Mouse (Mus musculus) embryo, embryonic 11.5 days (tissue): ENCODE measurements around the gene Ttc6.

ENCODE experiments used
- DNase-seq: peaks from one replicate; pipeline ENCODE4 v3.0.0-alpha.2; 2012; ENCODE audit warnings: low read depth, low spot score

The Ttc6 gene

DNA sequence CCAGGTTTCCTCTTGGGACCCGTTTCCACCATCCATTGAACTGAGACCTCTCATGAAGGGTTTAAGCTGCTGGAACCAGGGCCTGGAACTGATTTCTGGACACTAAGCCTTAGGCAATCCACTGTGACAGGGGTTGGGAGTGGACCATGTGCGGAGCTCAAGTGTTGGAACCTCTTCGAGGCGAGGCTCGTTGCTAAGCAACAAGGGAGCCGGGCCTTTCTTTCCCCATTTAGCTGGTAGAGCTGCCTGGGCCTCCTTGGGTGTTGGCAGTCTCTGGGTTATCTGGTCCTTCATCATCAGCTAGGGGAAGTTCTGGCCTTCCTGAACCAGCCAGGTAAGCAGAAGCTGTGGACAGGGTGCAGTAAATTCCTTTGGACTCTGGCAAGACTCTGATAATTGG, at the start of gene Ttc6:
Gene Ttc6, plus strand, starts transcription at position 205 of the 400 bp plus-strand sequence.
- no peak for DNase-seq

DNA sequence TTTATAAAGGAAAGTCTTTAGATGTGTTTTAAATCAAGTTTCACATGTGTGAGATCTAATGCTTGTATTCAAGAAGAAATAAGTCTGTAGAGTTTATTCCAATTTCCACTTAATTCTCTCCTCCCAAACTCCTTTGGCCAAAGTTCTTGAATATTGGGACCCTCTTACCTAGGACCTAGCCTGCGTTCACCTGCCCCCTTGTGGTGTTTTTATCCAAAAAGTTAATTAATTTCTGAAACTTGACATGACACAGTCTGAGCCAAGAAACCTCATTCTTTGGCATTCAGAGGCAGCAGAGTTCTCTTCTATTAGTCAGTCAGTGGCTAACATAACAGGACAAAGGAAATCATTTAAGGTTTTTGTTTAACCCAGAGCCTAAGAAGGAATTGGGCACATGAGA, 49.4 kb upstream of the Ttc6 start:
- no peak for DNase-seq

DNA sequence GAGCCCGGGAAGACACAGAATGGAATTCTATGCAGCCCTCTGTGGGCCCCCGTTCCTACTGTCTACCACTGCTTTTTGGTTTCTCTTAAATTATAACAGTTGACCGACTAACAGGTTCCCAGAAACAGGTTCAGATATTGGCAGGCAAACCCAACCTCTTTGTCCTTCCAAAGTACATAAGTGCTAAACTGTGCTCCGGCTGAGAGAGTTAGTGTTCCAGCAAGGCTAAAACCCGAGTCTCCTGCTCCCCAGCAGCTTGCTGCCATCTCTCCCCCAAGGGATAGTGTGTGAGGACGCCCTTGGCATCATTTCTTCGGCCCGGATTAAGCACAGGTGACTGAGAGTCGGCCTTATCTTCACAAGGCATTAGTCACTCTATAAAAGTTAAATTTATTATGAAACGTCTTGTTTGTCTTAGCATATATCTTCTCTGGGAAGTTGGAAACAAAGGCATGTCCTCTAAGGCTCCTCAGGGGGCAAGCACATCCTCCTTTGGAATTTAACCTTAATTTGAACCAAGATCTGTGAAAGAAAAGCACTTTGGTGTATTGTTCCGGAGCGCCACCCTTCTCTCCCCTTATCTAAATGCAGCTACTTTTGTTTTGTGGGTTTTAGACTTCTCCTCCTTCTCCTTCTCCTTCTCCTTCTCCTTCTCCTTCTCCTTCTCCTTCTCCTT, 48.1 kb upstream of the Ttc6 start:
- DNase-seq: no peak

DNA sequence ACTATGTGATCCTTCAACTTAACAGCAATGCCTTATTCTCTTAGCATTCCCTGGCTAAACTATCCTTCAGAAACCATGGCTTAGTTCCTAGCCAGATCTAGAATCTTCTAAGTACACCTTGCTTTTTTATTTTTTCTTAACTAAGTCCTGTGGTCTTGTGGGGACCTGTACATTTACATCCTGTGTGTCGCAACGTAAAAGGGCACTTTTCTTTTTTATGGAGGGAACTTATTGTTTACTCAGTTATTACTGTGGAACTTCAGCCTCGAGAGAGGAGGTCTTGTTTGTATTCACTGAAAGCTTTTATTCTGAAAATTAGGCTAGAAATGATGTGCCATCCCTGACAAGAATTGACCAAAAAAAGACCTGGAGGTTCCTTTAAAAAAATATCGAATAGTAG, 35.6 kb upstream of the Ttc6 start:
- no peak for DNase-seq

DNA sequence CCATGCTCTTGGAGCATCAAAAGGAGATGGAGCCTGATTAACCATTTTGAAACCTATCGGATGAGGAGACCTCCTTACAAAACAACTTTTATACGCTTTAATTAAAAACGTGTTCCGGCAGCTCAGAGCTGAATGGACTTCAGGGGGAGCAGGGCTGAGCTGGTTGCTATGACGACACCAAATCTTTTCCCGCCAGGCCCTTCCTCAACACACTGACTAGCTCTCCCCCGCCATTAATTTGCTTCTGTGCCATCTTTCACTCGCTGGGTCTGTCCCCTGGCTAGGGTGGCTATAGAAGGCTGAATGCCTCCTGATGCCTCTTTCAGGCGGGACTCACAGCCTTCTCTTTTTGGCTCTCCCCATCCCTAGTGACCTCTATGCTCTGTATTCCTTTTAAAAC, 33.4 kb upstream of the Ttc6 start:
- DNase-seq: no peak

DNA sequence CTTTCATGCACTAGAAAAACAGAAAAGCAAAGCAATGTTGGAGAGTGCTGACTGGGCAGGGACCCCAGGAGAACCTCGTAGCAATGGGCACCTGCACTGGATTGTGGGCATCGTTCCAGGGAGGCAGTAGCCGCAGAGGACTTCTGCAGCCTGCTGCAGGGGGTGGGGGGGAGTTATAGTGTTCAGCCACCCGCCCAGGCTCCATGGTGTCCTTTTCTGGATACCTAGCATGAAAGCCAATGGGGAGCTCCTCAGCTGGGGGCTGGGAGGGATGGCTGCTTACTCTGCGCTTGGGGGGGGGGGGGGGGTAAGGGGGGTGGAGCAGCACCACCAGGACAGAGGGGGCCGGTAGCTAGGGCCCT, 29.4 kb upstream of the Ttc6 start:
- DNase-seq: no peak

DNA sequence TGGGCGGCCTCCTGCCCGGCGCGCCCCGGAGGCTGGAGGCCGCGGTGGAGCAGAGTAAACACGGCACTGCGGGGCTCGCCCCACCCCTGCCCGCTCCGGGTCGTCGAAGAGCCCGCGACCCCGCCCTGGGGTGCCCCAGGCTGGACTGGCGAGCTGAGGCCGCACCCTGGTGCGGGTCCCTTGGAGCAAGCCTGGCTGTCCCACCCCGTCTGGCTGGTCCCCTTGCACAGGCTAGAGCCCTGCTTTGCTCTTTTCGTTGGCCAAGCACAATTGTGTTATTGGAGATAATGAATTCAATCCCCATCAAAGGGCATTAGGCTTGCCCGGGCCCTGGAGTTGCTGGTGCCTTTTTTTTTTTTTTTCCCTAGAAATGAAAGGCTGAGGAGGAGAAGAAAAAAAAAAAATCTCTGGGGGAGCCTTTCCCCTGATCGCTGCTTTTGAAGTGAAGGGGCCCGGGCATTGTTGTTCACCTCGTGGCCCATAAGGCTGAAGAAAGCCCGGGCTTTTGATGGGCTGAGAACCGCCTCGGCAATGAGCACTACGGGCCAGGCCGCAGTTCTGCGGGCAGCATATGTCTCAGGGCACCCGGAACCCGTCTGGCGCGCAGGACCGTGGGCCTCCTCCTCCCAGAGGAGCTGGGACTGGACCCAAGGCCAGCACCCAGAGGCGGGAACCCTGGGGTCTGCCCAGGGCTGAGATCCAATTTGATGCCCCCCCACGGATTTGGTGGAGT, 28.9 kb upstream of the Ttc6 start:
- DNase-seq: no peak

DNA sequence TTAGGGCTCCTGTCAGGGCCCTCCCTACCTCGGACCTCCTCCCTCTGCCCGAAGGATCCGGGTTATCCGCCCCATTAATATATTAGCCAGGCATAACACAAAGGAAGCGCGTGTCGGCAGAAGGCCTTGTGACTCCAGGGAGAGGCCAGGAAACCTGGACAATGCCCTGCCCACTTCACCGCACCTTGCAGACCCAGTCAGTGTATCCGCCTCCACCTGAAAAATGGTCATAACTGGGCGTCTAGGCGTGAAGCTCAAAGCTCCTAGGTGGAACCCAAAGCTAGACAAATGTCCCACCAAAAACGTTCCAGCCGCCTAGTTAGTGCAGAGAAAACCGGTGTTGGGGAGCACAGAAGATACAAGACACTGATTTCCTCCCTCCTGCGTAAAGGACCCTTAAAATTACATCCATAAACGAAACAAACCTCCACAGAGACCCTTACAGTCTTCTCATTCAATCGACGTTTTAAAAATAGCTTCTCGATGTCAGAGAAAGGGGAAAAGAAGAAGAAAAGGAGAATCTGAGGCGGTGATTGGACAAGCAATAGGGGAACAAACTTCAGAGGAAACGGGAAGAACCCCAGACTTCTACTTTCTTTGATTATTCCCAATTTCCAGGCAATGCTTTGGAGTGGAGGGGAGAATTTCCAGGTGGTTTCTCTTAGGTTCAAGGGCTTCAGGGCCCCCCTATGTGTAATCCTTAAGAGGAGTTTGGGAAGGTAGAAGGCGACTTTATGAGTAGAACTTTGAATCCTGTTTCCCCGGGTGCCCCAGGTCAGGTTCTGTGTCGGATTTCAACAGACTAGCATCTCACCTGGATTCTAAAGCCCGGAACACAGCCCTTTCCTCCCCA, 27.6 kb upstream of the Ttc6 start:
- DNase-seq: no peak

DNA sequence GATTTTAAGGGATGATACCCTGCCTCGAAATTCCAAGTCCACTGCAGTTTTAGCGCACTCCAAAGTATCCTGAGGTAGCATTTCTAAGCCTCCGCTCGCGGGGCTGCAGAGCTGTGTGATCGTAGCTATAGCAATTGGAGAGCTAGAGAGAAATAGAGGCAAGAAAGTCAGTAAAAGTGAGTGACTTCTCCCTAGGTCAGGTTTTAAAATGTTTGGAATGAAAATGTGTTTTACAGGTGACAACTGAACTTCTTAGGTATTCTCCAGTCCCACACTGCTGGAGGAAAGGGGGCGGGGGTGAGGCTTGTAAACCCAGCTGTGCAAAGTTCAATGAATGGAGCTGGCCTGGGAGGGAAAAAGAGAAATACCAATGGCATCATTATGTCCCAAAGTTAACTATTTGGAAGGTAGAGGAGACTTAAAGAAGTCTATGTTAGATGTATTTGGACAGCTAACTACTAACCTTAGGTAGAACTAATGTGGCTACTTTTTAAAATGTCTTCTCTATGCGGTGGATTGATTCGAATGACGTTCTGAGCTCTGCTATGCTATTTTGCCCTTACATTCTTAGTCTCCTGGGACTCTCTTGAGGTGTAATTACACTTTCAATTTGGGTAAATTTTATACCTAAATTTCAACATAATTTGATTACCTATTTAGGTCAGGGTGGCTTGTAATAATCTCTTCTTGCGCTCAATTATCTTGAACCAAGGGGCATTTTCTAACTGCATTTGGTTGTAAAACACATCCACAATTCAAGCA, 26.8 kb upstream of the Ttc6 start:
- DNase-seq: no peak

DNA sequence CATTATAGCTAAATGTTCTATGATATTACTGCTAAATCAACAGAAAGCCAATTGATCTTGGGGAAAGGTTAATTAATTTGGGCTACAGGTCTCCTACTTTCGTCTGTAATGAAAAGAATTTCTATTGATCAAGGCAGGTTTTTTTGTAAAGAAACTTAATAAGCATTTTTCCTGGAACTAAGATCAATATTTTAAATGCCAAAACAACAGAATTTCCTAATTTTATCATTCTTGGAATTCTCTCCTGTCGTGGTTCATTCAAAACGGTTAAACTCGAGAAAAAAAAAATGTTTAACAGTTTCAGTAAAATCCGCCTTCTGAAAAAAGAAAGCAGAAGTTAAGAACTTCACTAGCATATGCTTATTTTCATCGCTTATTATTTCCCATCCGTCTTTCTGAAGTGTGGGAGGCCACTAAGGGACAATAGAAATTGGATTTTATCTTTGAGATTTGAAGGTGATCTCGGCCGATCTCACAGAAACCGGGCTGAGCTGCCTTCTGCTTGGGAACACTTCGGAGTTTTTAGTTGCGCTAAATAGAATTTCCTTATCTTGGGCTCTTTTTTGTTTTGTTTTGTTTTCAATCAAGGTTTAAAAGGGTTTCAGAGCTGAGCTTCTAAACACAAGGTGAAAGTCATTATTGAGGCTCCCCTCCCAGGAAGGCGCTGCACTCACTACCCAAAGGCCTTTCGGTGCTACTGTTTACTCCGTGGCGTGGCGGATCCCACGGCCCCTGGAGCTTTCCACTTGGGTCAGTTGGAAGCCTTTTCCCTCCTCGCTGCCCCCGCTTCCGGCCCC, 25.9 kb upstream of the Ttc6 start:
- DNase-seq: no peak

DNA sequence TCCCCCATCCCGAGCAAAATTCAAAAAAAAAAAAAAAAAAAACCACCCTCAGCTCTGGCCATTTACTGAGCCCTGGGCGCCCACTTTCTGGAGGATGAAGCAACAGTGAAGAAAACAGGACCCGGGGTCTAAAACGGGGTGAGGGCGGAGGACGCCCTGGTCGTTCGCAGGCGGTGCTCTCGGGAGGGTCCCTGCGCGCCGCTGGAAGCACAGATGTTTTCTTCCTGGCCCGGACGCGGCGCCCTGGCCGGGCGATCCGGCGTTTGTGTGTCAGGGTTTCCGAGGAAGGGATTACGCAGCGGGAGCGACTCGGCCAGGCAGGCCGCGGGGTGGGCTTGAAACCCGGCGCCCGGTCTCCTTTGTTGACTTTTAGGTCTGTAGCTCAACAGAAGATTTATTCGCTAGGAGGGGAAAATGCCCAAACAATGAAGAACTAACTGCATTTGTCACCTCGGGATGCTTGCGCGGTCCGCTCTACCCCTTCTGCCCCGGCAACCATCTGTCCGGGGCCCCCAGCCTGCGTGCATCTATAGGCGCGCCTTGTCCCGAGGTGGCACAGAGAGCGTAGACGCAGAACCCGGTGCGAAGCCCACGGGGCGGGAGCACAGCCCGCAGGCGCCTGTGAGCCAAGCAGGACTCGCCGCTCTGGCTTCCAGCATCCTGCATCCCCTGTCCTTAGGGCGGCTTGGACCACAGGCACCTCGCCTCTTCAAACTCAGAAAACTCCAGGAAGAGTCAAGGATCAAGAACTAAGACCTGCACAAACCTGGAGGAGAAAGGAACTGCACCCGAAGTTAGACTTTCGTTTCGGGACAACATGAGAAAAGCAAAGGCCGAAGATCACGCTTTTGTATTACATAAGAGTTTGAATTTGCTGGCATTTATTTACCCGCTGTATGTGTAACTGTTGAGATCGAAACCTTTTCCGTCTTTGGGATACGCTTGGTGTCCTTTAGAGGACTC, 25.0 kb upstream of the Ttc6 start:
- no peak for DNase-seq

DNA sequence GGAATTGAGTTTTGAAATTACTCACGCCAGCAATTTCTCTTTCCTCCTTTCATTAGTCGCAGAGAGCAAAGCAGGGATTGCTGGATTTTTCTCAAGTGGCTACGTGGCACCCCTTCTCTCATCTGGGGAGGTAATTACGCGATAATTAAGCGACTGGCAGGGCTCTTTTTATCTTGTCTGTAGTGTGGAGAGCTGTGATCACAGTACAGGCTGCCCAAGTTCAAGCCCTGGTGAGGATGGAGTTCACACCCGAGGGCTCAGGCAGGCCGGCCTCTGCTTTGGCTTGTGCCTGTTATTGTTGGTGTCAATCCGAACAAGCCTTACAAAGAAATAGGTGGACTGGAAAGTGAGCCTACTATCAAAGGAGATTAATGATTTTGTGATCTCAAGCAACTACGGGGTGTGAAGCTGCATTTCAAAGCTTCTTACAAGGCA, 24.3 kb upstream of the Ttc6 start:
- no peak for DNase-seq

DNA sequence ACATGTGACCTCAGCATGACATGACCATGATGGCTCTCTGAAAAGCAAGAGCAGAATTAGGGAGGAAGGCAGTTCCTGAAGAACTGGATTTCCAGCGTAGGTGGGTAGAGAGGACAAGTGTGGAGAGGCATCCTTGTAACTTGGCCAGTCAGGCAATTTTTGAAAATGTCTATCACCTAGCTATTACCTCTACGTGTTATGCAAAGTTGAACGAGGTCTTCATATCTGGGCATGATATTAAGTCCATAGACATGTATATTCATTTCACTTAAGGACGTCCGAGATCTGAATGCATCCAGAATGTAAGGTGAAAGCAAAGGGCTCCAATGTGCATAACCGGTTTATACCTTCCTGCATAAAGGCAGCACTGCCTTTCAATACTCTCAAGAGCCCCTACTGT, 22.8 kb upstream of the Ttc6 start:
- no peak for DNase-seq

DNA sequence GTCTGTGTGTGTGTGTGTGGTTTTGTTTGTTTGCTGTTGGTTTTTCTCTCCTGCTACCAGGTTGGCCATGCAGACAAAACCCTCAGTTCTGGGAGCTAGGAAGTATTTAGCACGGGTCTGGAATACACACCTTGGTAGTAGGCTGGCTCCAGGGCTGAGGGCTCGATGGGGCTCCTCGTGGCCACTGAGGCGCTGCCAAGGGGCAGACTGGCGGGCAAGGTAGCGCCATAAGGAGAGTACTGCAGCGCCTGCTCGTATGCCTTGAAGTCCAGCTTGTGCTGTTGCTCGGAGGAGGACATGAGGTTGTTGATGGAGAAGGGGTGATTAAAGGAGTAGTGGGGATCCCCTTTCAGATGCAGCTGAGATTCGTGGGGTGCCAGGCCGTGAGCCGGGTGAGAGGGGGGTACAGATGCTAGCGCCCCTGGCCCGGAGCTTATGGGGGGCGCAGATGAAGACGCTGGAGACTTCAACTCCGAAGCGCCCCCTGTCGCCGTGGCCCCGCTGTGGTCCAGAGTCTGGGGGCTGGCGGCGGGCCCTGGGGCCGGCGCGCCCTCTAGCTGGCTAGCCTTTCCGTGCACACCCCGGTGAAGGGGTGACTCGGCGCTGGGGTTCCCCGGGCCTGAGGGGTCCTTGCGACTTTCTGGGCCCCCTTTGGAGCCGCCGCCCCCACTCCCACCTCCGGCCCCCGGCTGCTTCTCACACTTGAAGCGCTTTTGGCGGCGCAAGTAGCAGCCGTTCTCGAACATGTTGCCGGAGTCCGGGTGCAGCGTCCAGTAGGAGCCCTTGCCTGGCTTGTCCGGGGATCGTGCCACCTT, 21.8 kb upstream of the Ttc6 start:
- DNase-seq: no peak

DNA sequence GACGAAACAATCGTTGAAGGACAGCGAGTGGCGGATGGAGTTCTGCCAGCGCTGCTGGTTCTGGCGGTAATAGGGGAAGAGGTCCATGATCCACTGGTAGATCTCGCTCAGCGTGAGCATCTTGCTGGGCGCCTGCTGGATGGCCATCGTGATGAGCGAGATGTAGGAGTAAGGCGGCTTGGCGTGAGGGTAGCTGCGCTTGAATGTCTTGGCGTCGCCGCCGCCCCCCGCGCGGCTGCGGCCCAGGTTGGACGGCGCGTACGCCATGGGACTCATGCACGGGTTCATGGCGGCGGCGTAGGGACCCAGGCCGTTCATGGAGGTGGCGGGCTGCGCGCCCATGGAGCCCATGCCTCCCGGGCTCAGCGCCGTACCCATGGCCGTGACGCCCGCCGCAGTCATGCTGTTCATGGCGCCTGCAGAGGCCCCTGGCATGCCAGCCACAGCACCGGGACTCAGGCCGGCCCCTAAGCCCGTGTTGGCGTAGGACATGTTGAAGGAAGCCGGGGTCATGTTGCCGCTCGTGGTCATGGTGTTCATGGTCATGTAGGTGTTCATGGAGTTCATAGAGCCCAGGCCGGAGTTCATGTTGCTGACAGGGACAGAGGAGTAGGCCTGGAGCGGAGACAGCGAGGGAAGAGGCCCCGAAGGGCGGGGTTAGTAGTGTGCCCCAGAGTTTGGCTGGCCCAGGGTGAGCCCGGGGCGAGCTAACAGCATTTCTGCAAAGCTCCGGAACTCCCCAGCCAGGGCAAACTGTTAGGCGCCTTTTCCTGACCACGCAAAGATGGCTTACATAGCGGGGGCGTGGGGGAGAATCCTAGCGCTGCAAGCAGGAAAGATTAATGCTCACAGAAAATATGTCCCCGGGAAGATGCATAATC, 20.9 kb upstream of the Ttc6 start:
- DNase-seq: no peak

DNA sequence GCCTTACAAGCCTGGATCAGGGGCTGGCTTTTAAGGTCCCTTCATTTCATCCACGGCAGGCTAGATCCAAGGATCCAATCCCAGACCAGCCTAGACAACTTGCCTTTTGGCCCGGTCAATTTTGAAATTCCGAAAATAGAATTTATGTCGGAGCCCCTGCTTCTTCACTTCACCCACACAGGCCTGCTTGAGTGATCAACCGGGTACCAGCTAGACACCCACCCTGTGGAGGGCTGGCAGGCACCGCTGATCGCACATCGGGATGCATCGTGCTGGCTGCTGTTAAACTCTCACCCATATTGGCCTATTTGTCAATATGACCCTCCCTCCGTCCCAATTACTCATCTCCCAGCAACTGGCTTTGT, 20.3 kb upstream of the Ttc6 start:
- DNase-seq: no peak

DNA sequence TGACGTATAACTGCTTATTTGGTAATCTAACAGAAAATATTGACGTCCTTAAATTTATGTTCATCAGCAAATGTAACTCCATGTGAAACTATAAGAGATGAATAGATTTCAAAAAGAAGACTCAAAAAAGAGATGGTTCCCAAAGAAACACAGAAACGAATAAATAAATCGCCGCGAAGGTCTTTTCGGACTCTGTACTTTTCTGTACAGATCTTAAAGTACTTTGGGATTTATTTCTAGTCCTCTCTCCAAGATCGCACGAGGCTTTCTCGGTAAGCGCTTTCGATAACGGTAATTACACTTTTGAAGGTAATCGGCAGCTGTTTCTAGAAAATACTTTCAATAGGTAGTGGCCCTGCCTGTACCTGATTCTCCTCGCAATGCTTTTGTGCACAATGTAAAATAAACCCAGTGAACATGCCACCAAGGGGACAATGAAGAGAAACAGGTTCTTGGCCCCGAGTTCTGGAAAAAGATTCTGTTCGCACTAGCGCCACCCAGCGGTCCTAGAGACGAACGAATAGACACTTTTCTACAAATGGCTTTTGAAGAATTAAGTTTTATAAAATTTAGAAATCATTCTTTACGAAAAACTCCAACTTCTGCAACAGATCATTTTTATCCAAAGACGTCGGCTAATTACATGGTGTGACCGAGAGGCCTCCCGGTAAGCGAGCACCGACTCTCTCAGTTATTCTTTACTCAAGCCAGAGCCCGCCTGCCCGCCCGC, 19.1 kb upstream of the Ttc6 start:
- DNase-seq: peak; percentile 67
